Mouse (Mus musculus) adipocyte (in vitro differentiated cells): Measurements from ENCODE around the gene St6galnac3.

Source experiments
- DNase-seq: peaks from one replicate; pipeline ENCODE4 v3.0.0-alpha.2; 2016; ENCODE audit warnings: low spot score

St6galnac3 gene

DNA sequence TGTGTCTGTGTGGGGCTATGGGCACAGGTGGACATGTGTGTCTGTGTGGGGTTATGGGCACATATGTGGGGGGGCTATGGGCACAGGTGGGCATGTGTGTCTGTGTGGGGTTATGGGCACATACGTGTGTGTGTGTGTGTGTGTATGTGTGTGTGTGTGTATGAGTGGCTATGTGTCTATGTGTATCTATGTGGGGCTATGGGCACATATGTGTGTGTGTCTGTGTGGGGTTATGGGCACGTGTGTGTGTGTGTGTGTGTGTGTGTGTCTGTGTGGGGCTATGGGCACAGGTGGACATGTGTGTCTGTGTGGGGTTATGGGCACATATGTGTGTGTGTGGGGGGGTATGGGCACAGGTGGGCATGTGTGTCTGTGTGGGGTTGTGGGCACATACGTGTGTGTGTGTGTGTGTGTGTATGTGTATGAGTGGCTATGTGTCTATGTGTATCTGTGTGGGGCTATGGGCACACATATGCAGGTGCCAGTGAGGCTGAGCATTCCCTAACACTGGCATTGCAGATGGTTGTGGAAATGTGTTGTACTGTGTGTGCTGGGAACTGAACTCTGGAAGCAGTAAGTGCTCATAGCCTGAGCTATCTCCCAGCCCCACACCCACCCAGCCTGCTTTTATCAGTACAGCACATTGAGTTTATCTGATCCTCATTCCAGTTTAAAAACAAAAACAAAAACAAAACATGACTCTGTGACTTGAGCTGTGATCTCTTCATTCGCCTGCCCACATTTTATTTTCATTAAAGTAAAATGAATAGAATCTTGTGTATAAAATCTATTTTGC lies 8.6 kb upstream of the St6galnac3 start:
- DNase-seq: no peak

DNA sequence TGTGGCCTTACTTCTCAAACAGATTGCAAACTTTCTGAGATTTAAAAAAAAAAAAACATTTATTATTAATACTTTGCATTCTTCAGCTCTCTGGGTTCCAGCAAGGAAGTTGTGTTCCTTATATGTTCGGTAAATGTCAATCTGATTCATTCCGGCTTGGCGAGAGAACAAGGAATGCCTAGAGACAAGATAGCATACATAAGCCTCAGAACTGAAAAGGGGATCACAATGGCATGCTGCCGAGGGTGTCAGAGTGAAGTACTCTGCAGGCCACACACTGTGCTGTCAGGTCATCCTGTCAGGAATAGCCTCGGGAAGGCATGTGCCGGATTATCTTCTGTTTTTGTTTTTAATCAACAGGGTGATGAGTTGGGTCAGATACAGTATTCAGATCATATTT lies 7.8 kb upstream of the St6galnac3 start:
- DNase-seq: no peak

DNA sequence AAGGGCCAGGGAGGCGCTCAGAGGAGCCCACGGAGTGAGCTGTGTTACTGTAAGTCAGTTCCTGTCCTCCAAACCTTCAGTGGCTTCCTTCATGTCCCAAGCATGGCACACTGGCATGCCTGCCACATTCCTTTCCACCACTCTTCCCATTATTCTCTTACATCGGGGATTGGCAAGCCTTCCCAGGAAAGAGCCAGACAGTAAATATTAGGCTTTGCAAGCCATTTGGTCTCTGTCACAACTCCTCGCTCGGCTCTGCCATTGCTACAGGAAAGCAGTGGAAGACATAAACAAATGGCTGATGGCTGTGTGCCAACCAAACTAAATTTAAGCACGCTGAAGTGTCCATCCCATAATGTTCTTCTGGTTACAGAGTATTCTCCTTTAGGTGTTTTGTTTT lies 7.1 kb upstream of the St6galnac3 start:
- DNase-seq: no peak

DNA sequence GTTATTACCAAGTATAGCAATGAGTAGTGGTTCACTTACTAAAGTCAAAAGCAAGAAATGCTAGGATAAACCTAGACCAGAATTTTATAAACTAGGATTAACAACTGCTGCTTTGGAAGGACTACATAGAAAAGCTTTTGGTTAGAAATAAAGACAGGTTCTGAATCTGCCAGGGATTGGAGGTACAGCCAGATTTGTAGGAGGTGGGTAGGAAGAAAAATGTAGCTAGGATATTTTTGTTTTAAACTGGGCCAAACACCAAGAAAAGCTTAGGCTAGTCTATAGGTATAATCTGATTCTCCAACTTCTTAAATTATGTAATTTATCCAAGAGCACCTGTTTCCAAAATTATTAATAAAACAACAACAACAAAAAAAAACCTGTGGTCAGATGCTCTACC lies 3.6 kb upstream of the St6galnac3 start:
- DNase-seq: no peak

DNA sequence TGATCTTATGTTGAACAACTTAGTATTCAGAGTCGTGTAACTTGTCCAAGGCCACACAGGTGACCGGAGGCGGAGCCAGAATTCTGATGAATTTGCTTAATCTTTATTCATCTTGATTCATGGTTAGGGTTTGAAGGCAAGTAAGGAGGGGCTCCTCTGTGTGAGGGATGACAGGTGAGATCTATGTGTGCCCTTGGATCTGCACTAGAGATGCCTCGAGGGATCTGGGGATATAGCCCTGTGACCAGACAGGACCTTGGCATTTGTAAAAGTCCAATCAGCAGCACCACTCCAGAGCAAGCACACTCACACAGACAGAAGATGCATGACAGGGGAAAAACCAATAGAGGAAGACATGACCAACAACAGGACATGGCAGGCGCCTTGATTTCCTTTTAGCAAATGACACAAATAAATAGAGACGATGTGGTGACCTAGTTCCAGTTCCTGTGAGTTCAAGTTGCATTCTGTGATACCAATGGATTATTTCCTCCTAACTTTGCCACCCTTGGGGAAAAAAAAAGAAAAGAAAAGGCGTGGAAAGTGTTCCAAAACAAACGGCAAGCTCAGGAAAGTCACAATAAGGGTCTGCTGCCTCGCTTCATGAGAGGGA lies 1.4 kb downstream of the St6galnac3 start:
- DNase-seq: no peak

DNA sequence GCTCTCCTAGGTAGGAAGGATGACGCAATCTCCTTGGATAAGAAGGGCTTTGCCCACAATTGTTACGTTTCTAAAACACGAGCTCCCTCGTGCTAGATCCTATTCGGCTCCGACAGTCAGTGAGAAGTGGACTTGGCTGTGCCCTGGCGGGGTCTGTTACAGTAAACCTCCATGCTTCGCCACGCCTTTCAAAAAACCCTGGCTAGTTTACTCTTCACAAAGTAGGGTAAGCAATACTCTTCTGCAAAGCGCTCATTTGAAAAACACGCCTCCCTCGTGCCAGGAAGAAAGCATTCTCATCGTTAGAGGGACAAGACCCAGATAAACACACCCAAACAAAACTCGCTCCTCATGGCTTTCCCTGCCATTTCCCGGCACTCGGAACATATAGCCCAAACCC lies 3.4 kb downstream of the St6galnac3 start:
- no peak for DNase-seq

DNA sequence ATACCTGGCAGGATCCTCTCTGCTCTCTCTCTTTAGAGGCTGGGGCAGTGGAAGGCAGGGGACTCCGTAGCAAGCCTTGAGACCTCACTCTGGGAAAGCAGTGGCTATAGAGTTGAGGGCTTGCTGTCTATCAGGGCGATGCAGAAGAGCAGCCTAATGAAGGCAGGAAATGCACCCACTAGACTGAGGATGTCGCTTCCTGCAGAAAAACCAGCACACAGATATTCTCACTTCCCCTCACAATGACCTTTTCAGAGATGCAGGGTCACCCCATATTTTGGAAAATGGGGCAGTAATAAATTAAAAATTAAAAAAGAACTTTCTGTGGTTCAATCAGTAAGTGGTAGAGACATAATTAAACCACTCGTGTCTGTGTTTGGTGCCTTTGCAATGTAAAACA lies 4.1 kb downstream of the St6galnac3 start:
- DNase-seq: no peak

DNA sequence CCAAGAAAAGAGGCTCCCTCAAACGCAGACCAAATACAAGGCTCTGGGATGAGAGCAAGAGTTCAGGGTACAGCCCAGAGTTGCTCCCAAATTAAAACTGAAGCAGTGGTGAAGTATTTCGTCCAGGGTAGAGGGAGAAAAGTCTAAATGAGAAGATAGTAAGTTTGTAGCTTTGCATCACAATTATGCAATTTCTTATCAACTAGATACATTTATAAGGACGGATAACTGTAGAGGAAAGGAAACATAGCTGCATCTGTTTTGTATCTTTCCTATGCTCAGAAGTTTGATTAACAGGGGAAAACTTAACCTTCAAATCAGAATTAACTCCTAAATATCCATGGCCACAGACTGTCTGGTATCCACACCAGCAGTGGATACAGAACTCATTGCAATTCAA lies 4.7 kb downstream of the St6galnac3 start:
- no peak for DNase-seq

DNA sequence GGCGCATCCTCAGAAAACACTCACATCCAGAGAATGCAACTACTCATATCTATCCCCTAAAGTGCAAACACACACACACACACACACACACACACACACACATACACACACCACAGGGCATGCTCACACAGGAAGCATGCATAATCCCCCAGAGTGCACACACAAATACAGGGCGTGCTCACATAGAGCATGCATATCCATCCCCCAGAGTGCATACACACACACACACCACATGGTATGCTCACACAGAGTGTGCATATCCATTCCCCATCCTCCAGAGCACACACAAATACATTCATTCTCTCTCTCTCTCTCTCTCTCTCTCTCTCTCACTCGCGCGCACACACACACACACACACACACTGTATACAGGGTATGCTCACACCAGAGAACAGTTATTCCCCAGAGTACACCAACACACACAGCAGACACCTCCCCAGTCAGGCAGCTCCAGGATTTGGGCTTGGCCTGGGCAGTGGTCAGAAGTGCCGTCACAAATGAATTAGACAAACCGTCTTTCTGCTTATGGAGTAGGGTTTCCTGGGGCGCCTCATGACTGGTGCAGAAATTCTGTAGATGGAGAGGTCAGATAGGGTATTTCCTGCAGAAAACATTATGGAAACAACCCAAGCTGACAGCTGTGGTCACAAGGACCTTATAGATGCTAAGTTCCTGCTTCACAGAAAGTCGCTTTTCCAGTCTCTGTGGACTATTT lies 5.6 kb downstream of the St6galnac3 start:
- no peak for DNase-seq

DNA sequence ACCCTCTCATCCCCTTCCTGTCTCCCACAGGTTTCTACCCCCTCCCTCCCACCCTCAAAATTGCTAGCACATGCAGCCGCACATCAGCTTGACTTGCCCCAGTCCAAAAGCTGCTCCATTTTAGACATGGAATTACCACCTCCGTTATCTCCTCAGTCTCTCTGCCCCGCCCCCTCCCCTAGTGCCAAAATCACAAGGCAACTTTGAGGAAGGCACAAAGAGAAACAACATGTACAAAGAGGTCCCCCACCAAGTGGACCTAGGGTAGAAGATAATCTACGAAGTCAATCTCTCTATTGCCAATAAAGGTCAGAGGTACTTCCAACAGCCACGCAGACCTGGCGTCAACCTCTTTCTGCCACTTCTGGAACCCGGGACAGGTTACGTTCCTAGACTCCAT lies 6.2 kb downstream of the St6galnac3 start:
- DNase-seq: no peak

DNA sequence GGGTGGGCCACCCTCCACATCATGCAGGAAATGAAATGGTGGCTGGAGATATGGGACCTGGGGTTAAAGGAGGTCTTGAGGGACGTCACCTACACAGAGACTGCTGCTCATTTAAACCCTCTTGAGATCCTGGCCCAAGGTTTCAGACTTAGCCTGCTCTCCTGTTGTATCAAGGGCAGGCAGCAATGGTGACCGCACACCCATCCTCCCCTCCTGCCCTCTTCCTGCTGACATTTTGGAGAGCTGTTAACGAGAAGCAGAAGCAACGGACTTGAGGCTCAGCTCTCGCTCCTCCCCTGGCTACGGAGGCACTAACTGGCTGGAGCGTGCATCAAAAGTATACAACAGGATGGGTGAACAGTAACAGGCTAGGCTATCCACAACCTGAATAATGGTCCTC lies 7.2 kb downstream of the St6galnac3 start:
- DNase-seq: no peak

DNA sequence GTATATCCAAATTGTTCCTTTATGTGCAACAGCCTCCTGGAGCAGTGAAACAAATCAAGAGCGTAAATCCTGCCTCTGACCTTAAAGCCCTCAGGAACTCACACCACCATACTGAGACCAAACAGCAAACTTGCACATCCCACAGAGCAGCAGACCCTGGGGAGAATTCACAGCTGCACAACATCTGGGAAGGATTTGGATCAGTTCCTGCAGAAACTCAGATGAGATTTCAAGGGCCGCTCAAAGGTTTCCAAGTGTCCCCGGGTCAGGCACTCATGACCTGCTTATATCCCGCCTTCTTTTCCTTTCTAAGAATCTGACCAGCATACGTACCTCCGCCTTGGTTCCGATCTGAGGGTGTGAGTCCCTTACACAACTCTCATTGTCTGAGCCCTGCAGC lies 9.3 kb downstream of the St6galnac3 start:
- no peak for DNase-seq

DNA sequence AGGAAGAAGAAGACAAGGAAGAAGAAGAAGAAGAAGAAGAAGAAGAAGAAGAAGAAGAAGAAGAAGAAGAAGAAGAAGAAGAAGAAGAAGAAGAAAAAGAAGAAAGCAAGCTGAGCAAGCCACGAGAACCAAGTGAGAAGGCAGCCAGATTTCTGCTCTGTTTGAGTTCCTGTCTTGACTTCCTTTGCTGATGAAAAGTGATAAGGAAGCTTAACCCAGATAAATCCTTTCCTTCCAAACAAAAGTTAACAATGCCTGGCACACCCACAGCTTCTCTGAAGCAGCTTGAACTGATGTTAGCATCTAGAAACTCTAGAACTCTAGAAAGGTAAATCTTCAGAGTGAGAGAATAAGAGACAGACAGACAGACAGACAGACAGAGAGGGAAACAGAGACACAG lies 14.4 kb downstream of the St6galnac3 start:
- DNase-seq: no peak

DNA sequence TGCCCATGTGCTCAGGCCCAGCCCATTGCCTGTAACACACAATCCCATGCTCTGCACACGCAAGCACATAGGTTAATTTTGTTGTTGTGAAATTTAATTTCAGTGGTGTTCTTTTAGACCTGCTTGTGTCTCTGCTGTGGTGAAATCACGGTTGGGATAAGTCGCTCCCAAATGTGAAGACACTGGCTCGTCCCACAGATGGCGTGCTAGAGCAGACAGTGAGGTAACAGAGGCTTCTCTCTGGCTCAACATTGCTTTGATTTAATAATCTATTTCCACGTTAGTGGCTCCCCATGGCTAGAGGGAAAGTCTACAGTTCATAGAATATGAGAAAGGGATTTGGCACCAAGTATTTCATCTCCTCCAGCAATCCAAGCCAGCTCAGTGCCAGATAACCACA lies 17.3 kb downstream of the St6galnac3 start:
- DNase-seq: no peak

DNA sequence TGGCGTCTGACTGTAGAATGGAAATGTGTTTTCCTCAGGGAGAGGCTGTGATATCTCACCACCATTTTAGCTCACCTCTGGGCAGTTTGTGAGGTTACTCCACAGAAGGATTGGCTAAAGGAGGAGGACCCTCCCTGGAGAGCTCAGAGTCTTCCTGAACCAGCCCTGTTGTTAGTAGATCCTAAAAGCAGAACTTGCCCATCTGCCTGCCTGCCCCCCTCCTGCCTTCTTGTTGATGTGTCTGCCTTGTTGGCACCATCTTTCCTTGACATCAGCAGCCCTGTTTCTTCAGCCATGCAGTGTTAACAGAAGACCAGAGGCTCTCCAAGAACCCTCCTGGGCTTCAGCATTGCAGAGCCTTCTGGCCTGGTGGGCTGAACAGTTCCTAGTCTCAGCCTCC lies 18.1 kb downstream of the St6galnac3 start:
- no peak for DNase-seq

DNA sequence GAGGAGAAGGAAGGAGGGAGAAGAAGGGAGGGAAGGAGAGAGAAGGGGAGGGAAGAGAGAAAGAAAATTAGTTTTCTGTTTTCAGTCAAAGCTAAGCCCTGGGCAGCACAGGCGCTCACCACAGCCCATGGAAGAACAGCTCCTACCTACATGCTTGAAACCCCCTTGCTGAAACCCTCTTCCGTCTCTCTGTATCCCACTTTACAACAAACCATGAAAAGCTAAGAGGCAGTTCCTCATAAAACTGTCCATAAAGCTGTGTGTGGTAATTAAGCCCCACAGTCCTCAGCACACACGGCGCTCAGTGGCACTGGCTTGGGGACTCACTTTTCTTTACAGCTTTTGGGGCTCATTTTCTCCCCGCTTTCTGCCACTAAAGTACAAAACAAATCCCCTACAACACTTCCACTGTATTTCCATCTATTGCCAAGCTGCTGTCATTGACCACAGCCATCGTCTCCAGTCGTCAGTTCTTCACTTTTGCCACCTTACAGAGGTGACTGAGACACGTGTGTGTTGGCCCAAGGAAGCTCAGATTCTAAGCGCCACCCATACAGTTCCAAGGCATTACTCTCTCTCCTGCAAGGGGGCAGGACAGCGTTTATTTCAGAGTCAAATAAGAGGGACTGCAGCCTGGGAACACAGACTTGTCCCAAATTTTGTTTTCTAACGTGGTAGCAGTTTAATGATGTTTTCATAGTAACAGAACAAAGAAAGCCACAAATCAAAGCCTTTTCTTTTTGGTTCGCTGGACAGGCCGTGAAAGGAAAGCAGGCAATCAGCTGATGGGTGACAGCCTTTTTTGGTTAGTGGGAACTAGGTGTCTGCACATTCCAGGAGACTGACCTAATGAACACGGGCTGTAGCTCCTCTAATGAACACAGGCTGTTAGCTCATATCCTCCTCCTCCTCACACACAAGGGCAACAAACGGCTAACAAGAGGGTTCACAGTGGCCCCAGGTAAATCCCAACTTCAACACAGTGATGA lies 22.9 kb downstream of the St6galnac3 start:
- no peak for DNase-seq

DNA sequence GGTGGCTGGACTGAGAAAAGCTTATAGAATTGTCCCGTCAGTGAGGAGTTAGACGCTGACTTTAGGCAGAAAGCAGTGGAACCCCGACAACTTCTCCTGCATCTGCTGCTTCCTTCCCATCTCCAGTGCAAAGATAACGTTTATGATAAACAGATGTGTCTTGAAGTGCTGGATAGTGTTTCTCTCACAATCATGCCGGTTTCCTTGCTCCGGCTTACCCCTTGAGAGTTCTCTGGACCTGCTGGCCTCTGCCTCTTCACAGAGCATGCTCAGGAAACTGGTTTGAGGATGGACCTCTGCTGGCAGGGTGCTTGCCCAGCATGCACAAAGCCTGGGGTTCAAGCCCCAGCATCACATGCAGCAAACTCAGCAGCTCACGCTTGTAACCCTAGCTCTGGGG lies 23.8 kb downstream of the St6galnac3 start:
- DNase-seq: no peak

DNA sequence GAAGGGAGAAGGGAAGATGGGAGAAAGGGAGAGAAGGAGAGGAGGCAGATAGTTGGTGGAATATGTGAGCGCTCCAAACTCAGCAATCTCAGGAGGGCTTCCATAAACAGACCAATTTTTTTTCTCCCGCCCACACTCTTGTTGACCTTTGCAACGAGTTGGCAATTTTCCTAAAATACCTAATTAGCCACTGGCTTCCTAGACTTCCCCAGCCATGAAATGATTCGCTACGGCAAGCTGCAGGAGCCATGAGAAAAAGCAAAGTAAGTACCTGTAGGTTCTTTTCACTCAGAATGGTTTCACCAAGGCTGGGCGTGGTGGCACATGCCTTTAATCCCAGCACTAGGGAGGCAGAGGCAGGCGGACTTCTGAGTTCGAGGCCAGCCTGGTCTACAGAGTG lies 25.9 kb downstream of the St6galnac3 start:
- no peak for DNase-seq

DNA sequence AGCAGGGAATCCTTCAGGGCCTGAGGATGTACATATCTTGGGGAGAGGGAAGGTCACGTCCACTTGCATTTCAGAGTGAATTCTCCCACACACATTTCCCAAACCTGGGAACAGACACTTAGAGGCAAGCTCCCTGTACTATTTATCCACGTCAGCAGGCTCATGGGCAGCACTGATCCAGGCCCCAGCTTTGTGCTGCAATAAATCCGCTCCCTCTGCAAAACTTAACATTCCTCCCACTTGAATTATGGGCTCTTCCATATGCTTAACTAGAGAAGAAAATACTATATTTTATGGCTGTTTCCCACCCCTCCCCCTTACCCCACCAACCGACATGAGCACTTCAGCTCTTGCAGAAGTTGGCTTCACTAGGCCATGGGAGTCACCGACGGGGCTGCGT lies 32.0 kb downstream of the St6galnac3 start:
- DNase-seq: no peak

DNA sequence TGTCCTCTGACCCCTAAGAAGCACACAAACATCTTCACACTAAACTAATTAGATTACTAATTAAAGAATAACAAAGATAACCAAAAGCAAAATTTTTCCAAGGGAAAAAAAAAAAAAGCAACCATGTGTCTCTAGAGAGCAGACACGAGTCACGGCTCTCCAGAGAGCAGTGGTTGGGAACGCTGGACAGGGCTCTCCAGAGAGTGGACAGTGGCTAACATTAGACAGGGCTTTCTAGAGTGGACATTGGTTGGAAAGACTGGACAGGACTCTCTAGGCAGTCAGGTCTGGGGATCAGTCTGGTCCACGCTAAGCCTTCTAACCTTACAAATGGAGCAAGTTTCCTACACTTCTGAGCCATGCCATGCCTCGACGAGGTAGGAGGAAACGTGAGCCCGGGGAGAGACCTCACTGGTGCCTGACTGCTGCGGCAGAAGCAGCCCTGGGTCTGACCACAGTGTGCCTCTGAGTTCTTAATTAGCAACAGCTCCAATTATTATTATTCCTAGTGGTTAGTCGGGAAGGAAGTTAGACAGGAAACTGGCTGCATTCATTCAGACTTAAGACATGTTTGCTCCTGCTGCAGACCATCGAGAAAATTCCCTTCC lies 32.7 kb downstream of the St6galnac3 start:
- no peak for DNase-seq

DNA sequence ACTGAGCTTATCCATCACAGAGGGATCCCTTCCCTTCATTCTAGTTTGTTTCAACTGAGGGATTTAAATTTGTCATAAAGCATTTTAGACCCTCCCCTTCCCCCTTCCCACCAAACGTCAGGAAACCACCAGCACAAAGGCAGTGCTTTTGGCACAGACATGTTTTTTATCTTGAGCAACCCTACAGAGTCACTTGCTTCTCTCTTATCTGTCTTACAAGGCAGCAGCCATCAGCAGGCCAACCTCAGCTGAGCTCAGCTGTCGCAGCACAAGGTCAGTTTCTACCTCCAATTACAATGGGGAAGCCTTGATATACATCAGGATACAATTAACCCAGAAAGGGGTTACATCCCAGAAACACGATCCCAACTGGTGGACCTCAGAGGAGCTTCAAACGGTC lies 33.4 kb downstream of the St6galnac3 start:
- no peak for DNase-seq

DNA sequence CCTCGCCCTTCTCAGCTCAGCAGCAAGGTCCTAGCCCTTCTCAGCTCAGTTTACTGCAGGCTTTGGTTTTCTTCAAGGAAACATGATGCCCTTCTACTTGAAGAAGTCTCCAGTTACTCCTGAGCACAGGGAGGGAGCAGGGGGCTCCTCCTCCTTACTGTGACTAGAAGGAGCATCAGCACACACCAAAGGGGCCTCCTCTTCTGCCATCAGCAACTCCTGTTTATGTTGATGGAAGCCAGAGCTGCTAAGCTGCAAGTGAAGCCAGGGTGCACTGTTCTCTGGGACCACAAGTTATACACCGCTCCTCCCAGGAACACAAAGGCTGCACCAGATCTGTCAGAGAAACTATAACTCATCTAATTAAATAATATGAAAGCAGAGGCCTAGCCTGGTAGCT lies 34.4 kb downstream of the St6galnac3 start:
- DNase-seq: no peak
